Mouse (Mus musculus): ENCODE results near the gene Slc22a12. TPM values are rescaled to one million over a fixed set of nuclear protein-coding genes. Genes with fewer than 3 reads are reported as not detected.

The Slc22a12 gene
- total RNA-seq (2021) = not detected
- long read RNA-seq, experiment 1 = 0 reads
- long read RNA-seq, experiment 2 = 0 reads

GRCm38 (mm10) chr19:6542367-6543034, at the start of gene Slc22a12:
Slc22a12 (minus strand) TSS chr19:6543032.
- DNase-seq (ENCODE audit: low spot score in 2 of 2) = peak in 1 of 2 experiments; percentile 1

- no peak for DNase-seq (ENCODE audit: low spot score in 2 of 2)
Measured at GRCm38 (mm10) chr19:6572001-6572400, 29.2 kb upstream of the Slc22a12 start.

DNA sequence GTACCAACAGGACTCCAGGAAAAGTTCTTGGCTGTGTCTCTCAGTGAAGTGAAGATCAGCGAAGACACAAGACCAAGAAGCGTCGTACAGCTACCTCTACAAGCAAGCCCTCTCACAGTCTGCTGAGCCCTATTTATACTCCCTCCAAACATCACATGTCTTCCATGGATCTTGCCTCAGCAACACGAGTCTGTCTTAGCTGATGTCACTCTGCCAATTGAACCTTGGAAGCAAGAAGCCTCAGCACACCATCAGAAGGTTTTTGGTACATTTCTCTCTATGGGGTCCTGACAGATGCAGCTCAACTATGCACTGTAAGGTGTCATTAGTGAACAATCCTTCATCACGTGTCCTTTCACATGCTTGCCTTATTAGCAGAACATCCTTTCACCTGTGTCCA, 28.6 kb upstream of the Slc22a12 start:
- DNase-seq (ENCODE audit: low spot score in 2 of 2) = no peak

DNA sequence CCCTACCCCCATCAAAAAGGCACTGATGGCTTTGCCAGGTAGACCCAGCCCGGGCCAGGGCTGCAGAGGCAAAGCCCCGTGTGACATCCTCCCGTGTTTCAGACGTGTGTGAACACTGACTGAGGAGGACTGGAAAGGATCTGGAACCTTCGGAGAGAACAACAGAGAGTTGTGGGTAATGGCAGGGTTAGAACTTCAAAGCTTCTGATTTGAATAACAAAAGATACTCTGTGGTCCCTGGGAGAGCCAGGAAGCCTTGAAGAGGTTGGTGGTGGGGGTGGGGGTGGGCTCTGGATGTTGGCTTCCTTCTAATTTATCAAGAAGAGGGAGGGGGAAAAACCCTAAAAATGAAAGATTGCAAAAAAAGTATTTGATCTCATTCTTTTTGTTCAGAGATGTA, 26.7 kb upstream of the Slc22a12 start:
- DNase-seq (ENCODE audit: low spot score in 2 of 2) = no peak

GRCm38 (mm10) chr19:6569021-6569420, 26.2 kb upstream of the Slc22a12 start:
- DNase-seq (ENCODE audit: low spot score in 2 of 2) = no peak

- DNase-seq (ENCODE audit: low spot score in 2 of 2) = no peak
Measured at GRCm38 (mm10) chr19:6566450-6566849, 23.6 kb upstream of the Slc22a12 start.

DNA sequence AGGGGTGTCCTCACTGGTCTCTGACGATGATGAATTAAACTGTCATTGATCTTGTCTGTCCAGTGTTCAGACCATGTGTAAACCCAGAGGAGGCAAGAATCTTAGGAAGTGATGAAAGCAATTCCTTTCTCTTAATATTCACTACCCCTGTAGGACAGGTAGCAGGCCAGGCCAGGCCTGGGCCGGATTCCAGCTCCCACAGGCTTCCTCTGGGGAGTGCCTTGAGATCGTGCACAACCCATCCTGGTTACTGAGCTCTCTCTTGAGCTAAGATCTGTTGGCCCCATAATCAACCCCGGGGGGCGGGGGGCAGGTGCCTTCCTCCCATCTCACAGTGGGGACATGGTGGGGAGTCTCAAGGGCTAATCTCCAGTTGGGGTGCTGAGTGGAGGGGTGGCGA, 22.3 kb upstream of the Slc22a12 start:
- DNase-seq (ENCODE audit: low spot score in 2 of 2) = no peak

DNA sequence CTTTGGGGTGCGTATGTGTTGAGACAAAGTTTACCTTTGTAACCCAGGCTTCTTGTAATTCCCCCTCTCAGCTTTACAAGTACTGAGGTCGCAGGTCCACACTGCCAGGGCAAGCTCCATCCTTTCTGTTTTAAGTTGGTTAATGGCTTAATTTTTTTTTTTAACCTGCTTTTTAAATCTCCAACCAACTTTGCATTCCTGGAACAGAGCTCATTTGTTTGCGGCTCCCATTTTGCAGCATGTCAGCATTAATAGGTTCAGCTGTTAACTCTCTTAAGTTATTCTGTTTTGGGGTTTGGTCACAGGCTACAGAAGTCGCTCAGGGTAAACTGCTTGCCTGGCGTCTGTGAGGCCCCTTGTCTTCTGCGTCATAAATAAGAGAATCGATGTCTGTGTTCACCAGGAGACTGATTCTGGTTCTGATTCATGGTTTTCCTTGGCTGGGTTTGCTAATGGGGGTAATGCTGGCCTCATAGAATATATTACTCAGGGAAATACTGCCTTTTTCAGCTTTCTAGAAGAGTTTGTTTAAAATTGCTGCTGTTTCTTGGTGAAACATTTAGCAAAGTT, 17.5 kb upstream of the Slc22a12 start:
- no peak for DNase-seq (ENCODE audit: low spot score in 2 of 2)

DNA sequence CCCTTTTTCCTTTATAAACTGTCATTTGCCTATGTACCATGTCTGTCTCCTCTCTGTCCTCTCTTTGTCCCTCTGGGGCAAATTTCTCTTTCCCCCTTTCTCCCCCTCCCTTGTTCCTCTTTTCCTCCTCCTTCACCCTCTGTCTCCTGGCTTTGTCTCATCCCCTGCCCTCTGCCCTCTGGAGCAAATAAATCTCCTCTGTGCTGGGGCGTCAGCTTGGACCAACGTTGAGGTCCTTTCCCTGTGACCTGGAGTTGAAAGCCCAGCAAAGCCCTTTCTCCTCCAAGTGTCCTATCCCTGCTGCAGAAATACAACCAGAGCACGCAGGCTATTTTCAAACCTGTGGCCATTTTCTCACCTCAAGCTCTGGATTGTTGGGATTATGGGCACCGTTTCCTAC, 16.7 kb upstream of the Slc22a12 start:
- DNase-seq (ENCODE audit: low spot score in 2 of 2) = no peak

DNA sequence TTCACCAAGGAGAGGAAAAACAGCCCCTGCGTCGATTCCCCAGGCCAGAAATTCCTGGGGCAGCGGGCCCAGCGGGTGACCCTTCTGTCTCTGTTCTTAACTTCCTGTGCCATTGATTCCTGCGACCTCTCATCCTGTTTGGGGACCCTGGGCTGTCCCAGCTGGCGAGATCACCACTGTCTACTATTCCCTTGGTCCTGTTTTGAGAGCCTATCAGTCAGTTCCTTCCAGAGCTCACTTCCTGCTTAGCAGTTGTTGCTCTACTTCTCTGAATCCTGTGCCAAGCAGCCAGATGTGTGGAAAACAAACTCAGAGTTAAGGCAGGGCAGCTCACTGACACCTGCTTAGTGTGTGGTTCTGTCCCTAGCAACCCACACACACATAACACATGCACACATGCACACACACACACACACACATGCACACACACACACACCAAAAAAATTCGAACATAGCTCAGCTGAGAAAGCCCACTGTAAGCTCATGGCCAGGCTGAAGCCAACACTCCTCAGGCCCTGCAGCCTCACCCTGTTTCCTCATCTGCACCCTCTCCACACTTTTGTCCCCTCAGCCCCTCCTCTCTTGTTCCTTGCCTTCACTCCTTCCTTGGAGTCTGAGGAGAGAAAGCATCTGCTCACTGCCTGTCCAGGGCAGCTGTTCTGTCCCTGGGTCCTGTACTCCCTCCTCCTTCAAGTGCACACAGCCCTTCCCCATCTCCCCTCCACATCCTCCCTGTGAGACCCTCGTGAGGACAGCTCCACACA, 11.2 kb upstream of the Slc22a12 start:
- DNase-seq (ENCODE audit: low spot score in 2 of 2) = no peak

- DNase-seq (ENCODE audit: low spot score in 2 of 2) = no peak
Measured at GRCm38 (mm10) chr19:6553174-6553573, 10.3 kb upstream of the Slc22a12 start.

- DNase-seq (ENCODE audit: low spot score in 2 of 2) = no peak
Measured at GRCm38 (mm10) chr19:6552302-6553028, 9.6 kb upstream of the Slc22a12 start.

GRCm38 (mm10) chr19:6551215-6551614, 8.4 kb upstream of the Slc22a12 start:
- no peak for DNase-seq (ENCODE audit: low spot score in 2 of 2)

GRCm38 (mm10) chr19:6549566-6549965, 6.7 kb upstream of the Slc22a12 start:
- peak in 1 of 2 experiments; percentile 59 for DNase-seq (ENCODE audit: low spot score in 2 of 2)

DNA sequence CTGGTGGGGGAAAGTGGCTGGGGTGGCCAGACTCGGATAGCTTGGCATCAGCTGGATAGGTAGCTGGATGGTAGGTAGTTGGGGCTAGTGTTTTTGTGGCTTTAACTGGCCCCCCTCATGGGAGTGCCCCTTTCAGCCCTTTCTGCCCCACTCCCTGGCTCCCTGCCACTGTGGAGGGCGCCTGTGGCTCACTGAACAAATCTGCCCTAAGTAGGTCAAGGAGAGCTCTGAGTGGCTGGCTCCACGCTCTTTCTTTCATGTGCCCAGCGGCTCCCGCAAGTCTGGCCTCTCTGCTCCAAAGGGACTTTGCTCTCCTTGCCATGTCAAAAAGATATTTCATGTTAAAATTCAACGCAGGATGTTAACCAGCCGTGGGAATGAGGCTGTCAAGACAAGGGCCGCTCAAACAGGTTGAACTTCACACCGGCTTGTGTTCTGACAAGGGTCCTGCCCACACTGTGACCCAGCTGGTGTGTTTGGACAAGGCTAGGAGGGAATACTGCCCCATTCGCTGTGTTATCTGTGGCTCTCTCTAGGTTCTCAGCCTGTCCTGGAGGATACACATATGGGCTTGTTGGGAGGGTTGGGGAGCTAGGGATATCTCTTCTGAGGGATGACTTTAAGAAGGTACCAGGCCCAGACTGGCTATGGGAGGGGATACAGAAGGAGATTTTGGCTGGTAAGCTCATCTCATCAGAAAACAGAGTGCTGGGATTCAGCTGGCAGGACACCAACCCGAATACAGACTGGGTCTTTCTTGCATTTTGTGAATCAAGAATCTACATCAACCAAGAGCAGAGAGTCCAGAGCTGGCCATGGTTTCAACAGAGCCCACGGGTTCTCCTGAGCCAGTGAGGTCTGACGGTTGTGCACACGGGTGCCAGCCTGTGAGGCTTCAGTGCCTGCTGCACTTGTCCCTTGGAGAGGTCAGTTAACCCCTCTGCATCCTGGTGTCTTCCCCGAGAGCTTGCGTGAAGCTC, 5.9 kb upstream of the Slc22a12 start:
- DNase-seq (ENCODE audit: low spot score in 2 of 2) = no peak

DNA sequence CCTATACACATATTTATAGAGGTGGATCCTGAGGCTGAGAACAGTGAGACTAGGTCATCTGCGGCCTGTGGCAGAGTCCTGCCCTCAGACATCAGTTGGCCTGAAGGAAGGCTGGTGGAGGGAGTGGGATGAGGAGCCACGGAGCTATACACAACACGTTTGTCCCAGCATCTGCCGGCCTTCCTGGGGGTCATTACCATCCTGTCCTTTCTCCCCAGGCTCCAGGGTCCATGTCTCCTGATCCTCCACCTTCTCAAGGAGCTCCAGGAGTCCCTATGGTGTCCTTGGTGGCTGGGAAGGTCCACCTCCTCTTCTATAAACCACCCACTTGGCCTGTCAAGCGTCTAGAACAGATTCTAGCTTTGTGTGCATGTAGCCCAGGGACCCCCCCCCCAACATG, 5.0 kb upstream of the Slc22a12 start:
- DNase-seq (ENCODE audit: low spot score in 2 of 2) = no peak

DNA sequence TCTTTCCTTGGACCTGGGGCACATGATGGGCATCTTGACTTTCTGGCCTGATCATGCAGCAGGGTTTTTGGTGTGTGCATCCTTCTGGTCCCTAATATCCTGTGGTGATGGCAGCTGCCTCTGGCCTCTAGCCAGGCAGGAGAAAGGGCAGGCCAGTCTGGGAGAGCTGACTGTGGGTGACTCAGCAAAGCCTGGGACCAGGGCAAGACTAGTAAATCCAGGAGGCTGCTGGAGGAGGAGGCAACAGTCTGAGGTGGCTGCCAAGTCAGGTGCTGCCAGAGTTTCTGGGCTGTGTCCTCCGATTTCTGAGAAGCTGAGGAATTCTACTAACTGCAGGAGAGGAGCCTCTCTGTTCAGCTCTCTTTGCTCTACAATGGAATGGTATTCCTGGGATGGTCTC, 3.3 kb upstream of the Slc22a12 start:
- DNase-seq (ENCODE audit: low spot score in 2 of 2) = peak in 1 of 2 experiments; percentile 12

DNA sequence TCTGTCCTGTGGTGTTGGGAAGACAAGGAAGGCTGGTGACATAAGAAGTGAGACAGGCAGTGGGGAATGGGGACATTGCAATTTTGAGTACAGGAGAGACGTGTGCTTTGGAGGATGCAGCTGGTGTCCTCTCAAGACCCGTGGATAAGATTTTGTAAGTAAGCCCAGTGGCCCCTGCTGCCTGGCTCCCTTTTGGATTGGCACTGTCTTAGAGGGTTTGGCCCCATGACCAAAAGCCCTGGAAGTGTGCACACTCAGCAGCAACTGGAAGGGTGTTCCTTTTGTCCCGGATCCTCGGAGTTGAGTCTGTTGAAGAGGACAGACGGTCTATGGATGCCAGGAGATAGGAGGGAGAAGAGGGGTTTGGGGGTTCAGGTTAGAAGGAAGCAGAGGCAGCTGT, 2.6 kb upstream of the Slc22a12 start:
- DNase-seq (ENCODE audit: low spot score in 2 of 2) = no peak

- DNase-seq (ENCODE audit: low spot score in 2 of 2) = no peak
Measured at GRCm38 (mm10) chr19:6544712-6545111, 1.9 kb upstream of the Slc22a12 start.

DNA sequence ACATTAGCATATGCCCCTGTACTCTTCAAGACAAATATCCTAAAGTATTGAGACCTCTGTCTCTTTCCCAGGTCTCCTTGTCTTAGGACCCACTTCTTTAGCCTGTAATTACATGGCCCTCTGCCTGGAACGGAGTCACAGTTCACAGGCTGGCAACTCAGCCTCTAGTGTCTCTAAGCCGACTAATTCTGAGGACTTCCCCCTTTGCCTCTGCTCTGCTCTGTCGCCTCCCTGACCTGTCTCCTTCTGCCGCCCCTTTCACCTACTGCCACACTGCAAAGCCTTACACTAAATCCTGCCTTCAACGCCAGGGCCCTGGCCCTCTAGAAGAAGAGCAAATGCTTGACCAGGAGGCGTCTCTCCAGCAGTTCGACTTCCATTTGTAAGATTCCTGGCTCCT, 686 bp upstream of the Slc22a12 start:
- DNase-seq (ENCODE audit: low spot score in 2 of 2) = no peak

DNA sequence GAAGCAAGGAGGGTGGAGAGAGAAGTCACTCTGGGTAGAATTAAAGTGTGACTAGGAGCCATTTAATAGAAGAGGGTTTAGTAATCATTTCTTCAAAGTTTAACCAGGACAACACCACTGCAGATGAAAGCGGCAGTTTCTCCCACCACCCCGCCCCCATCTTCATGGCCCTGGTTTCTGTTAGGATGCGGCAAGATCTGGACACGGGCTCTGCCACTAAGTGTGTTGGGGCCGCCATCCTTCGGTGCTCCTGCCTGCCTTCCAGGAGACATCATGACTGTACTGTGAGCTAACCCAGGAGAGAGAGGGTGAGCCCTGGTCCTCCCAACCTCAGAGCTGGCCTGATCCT, 177 bp upstream of the Slc22a12 start:
- no peak for DNase-seq (ENCODE audit: low spot score in 2 of 2)
